Mouse (Mus musculus) heart, adult 18-20 months (tissue): ENCODE measurements at regions not wholly inside any gene's neighbourhood (a gene's known extent, or its start where the extent isn't known, plus 50 kb on each side); places are given as distances from the start of the nearest gene placed in this dataset.

Source experiments
- DNase-seq, 2 experiments: peaks; one replicate each; pipeline ENCODE4 v3.0.0; 2021 to 2022; ENCODE audit warnings: mixed read lengths in 1 of 2

DNA sequence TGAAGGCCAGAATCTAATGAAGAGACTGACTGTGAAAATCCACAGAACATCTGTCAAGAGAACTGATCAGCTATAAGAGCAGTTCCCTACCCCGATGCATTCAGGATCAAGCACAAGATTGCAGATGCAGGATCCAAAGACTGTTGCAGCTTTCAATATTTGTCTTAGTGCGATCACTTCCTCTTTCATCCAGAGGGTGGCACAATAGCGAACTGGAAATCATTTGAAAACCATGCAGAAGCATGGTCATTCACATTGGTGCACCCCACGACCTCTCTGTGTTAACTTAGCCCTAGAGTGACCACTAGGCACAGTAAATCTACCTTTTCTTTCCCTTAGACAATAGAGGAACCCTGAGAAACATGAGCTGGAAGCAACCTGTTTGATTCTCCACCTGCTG, 55.8 kb upstream of the Pak3 start:
- peak in 1 of 2 experiments; percentile 14 for DNase-seq

DNA sequence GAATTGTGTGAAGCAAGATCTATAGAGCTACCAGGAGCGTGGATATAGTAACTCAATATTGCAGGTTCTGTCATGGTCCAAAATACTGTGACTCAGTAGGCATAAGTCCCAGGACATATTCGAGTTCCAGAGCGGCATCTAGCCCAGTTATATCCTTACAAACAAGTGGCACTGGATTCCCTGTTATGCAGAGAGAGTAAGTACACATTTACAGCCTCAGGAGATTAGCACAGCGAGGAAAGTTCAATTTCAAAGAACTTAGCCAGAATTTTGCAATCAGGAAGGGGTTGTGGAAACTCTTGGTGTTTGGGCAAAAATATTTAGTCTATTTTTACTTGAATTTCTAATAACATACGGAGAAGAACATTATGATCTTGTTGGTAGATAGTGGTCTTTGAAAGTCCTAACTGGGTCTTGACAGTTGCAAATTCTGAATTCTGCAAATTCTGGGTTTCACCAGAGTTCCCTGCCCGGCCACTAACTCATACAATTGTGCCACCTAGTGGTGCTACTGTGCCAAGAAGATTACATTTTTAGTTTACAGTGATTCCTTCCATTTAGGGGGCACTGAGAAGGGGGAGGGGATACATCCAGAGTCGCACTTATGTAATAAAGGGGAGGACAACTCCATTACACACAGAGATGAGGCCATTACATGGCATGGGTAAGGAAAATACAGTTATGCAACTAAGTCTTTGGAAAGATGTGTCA, 54.7 kb upstream of the Chrdl1 start:
- DNase-seq = peak in 1 of 2 experiments; percentile 7

DNA sequence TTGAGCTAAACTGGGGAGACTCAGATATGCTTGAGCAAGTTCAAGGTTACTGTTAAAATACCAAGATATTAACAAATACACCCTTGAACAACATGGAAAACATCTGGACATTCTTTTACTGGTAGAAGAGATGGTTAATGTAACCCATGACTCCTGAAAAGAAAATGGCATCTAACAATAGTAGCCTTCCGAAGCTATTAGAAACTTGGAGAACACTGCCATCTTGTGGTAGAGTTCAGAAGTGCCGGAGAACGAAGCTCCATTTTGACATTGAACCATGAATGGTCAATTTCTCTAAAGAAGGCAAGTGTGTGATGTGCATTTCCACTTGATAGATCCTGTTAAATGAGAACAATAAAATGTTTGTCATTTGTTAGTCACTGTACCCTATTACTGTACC, 50.5 kb upstream of the Chrdl1 start:
- DNase-seq = peak; percentile 9 to 62
